8 mouse cellular contexts compared by ENCODE assay signal in the genomic region with DNA sequence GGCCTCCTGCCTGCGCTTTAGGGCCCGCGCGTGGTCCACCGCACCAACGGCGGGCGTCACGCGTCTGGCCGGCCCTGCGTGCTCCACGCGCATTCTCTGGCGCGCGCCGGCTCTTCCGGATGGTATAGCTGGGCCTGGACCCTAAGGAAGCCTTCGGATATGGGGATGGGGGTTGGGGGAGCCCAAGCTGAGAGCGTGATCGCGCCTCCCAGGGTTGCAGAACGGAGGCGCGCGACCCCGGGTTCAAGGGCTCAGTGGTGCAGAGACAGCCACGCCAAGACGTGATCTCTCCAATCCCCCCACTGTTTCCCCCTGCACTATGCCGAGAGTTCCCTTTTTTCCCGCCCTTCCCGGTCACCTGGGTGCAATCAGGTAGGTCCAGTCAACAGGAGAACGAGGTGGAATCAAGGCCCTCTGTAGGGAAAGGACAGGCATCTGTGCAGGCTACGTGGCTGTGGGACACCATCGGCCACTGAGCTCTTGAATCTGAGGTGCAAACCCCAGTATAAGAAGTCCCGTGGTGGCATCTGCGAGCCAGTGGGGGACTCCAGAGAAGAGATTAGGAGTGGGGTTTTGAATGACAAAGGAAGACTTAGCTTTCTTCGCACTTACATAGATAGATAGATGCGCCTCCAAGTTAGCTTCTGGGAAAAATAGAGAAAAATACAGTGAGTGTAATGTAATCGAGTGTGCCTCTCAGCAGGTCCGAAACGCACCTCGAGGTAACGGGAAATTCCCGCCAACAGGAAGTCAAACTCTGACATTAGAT. TPM values are rescaled to one million over a fixed set of nuclear protein-coding genes. Genes with fewer than 3 reads are reported as not detected.
DNase-seq lines count a peak whose midpoint lies in the region; ATAC-seq and TF ChIP-seq lines count a peak whose summit lies in the region.

No protein-coding gene starts in this region.

- no peaks in the 10 kb centered on the region for H3K9me3 ChIP-seq in heart, embryonic 13.5 days
- no peaks in the 10 kb centered on the region for H3K9me3 ChIP-seq in CH12.LX (replicated peaks; ENCODE audit: low read length)
- no peaks in the 10 kb centered on the region for H3K9me3 ChIP-seq in hindbrain, embryonic 13.5 days

- TF ChIP-seq POLR2A in CH12.LX (IDR thresholded peaks at IDR 0.05; ENCODE audit: low read depth, low read length), result no peak; the same call in 1 of the 2 replicates
- no peak for TF ChIP-seq POLR2A in cortical plate, adult 2 months (IDR thresholded peaks at IDR 0.05; ENCODE audit: extremely low read depth, insufficient read depth, low read length)
- no peak for TF ChIP-seq POLR2A in liver, adult 2 months (IDR thresholded peaks at IDR 0.05; ENCODE audit: extremely low read depth, insufficient read depth, low read length)
- no peak; the same call in 1 of the 2 replicates for TF ChIP-seq POLR2A in small intestine, adult 2 months (IDR thresholded peaks at IDR 0.05; ENCODE audit: low read depth, low read length)

- no peak for TF ChIP-seq EP300 in CH12.LX (IDR thresholded peaks at IDR 0.05; ENCODE audit: low read length)

- ATAC-seq in heart, embryonic 13.5 days (ENCODE audit: extremely low read depth, insufficient number of reproducible peaks, low FRiP score, low TSS enrichment), result no peak
- peak; percentile 43 for ATAC-seq in hindbrain, embryonic 13.5 days (ENCODE audit: low FRiP score)
- no peak for ATAC-seq in granulocyte monocyte progenitor cell, adult 5-6 weeks (replicated peaks; ENCODE audit: poor library complexity, severe bottlenecking)

- peak overlapping the region; percentile 84 for H3K4me3 ChIP-seq in heart, embryonic 13.5 days
- H3K4me3 ChIP-seq in CH12.LX (replicated peaks in 1 of 3; ENCODE audit: low read depth in 2 of 3, low read length in 2 of 3, poor library complexity in 1 of 3), result peak overlapping the region; percentile 91 to 100 (median 93)
- H3K4me3 ChIP-seq in cortical plate, adult 2 months (ENCODE audit: insufficient read depth, low read length), result peak overlapping the region; percentile 97
- H3K4me3 ChIP-seq in hindbrain, embryonic 13.5 days, result peak overlapping the region; percentile 93
- H3K4me3 ChIP-seq in liver, adult 2 months (ENCODE audit: insufficient read depth, low read depth, low read length), result peak overlapping the region; percentile 73
- H3K4me3 ChIP-seq in small intestine, adult 2 months (ENCODE audit: low read depth, low read length), result peak overlapping the region; percentile 71

- H3K27me3 ChIP-seq in heart, embryonic 13.5 days (replicated peaks), result no peaks in the 10 kb centered on the region
- H3K27me3 ChIP-seq in CH12.LX (replicated peaks), result no peaks in the 10 kb centered on the region
- no peaks in the 10 kb centered on the region for H3K27me3 ChIP-seq in hindbrain, embryonic 13.5 days
- no peaks in the 10 kb centered on the region for H3K27me3 ChIP-seq in liver, adult 2 months (ENCODE audit: control insufficient read depth, insufficient read depth, low read length)
- H3K27me3 ChIP-seq in small intestine, adult 2 months (ENCODE audit: control insufficient read depth, insufficient read depth, low read length), result no peaks in the 10 kb centered on the region

- H3K4me1 ChIP-seq in heart, embryonic 13.5 days, result peaks cover 43% of the 10 kb centered on the region
- H3K4me1 ChIP-seq in CH12.LX (ENCODE audit: control insufficient read depth in 1 of 2, insufficient read depth in 2 of 2), result peaks cover 10 to 35% of the 10 kb centered on the region in 2 experiments
- H3K4me1 ChIP-seq in cortical plate, adult 2 months (ENCODE audit: control insufficient read depth, insufficient read depth, low read length), result peaks cover 6% of the 10 kb centered on the region; the same call in 1 of the 2 replicates
- peaks cover 31% of the 10 kb centered on the region for H3K4me1 ChIP-seq in hindbrain, embryonic 13.5 days (replicated peaks)
- H3K4me1 ChIP-seq in liver, adult 2 months (ENCODE audit: control insufficient read depth, insufficient read depth, low read length), result peaks cover 12% of the 10 kb centered on the region
- H3K4me1 ChIP-seq in small intestine, adult 2 months (ENCODE audit: control insufficient read depth, insufficient read depth, insufficient read length, low read length), result peaks cover 15% of the 10 kb centered on the region; the same call in 1 of the 2 replicates

- in situ Hi-C loops in CH12.LX (cut with MboI; ENCODE audit: low pct_ligation_motif_present, low pct_unique_long_range_greater_than_20kb, low sequenced_read_pairs), result no loop called here

- peaks cover 37% of the 10 kb centered on the region for H3K36me3 ChIP-seq in heart, embryonic 13.5 days
- H3K36me3 ChIP-seq in CH12.LX (replicated peaks in 1 of 2; ENCODE audit: control insufficient read depth in 1 of 2, insufficient read depth in 1 of 2, low read length in 1 of 2), result peaks cover 9 to 32% of the 10 kb centered on the region in 2 experiments
- H3K36me3 ChIP-seq in hindbrain, embryonic 13.5 days, result peaks cover 14% of the 10 kb centered on the region; the same call in 1 of the 2 replicates
- no peaks in the 10 kb centered on the region for H3K36me3 ChIP-seq in liver, adult 2 months (ENCODE audit: control insufficient read depth, insufficient read depth, low read length)
- 0 out of 2 replicates have a peak, but pooled peaks cover 2% of the 10 kb centered on the region for H3K36me3 ChIP-seq in small intestine, adult 2 months (ENCODE audit: control insufficient read depth, insufficient read depth, low read length)

- peak overlapping the region; percentile 97 for H3K9ac ChIP-seq in heart, embryonic 13.5 days
- peak overlapping the region; percentile 89 for H3K9ac ChIP-seq in CH12.LX (ENCODE audit: insufficient read depth, low read depth)
- H3K9ac ChIP-seq in hindbrain, embryonic 13.5 days, result peak overlapping the region; percentile 97
- H3K9ac ChIP-seq in liver, adult 2 months (ENCODE audit: low read depth, low read length), result peak overlapping the region; percentile 80

- DNase-seq in heart, postnatal 4 days, result no peak
- no peak for DNase-seq in CH12.LX (ENCODE audit: extremely low read depth)
- no peak for DNase-seq in liver, adult 2 months (ENCODE audit: extremely low read depth, low read depth, low spot score)

- under 1% methylated on average over 45 of the region's 46 CpGs for WGBS in heart, embryonic 13.5 days
- WGBS in hindbrain, embryonic 13.5 days, result under 1% methylated on average over 46 of the region's 46 CpGs
- WGBS in liver, adult 2 months, result under 1% methylated on average over 46 of the region's 46 CpGs
- under 1% methylated on average over 46 of the region's 46 CpGs for WGBS in small intestine, adult 2 months

- dilution Hi-C loops in CH12.LX (cut with MboI; ENCODE audit: extremely low pct_ligation_motif_present, extremely low pct_unique_long_range_greater_than_20kb, low sequenced_read_pairs), result no loop called here

- peak overlapping the region; percentile 91 for H3K4me2 ChIP-seq in heart, embryonic 13.5 days
- peak overlapping the region; percentile 73 for H3K4me2 ChIP-seq in CH12.LX (ENCODE audit: insufficient read depth, low read depth, poor library complexity, severe bottlenecking)
- peak overlapping the region; percentile 88 for H3K4me2 ChIP-seq in hindbrain, embryonic 13.5 days

- peaks cover 55% of the 10 kb centered on the region for H3K79me2 ChIP-seq in CH12.LX (replicated peaks; ENCODE audit: control insufficient read depth, extremely low read depth, insufficient read depth, poor library complexity, severe bottlenecking)
- H3K79me2 ChIP-seq in liver, adult 2 months (ENCODE audit: control insufficient read depth, insufficient read depth, low read length), result peaks cover 21% of the 10 kb centered on the region

- TF ChIP-seq CTCF in CH12.LX (conservative IDR thresholded peaks at IDR 0.05 in 1 of 2, IDR thresholded peaks at IDR 0.05 in 1 of 2; ENCODE audit: low read depth in 2 of 2, low read length in 2 of 2), result no peak
- no peak for TF ChIP-seq CTCF in cortical plate, adult 2 months (IDR thresholded peaks at IDR 0.05; ENCODE audit: extremely low read depth, insufficient read depth, low read length)
- TF ChIP-seq CTCF in liver, adult 2 months (IDR thresholded peaks at IDR 0.05; ENCODE audit: low read depth, low read length), result no peak
- TF ChIP-seq CTCF in small intestine, adult 2 months (IDR thresholded peaks at IDR 0.05; ENCODE audit: extremely low read depth, insufficient read length, insufficient replicate concordance, low read depth, low read length), result no peak

- TF ChIP-seq RAD21 in CH12.LX (IDR thresholded peaks at IDR 0.05; ENCODE audit: low read depth, low read length), result no peak

- peak overlapping the region; percentile 90 for H3K27ac ChIP-seq in heart, embryonic 13.5 days (replicated peaks)
- peak overlapping the region; percentile 59 for H3K27ac ChIP-seq in CH12.LX (ENCODE audit: insufficient read depth, low read depth)
- peak overlapping the region; percentile 18; the same call in 1 of the 2 replicates for H3K27ac ChIP-seq in cortical plate, adult 2 months (ENCODE audit: insufficient read depth, low read length)
- peak overlapping the region; percentile 93 for H3K27ac ChIP-seq in hindbrain, embryonic 13.5 days
- peak overlapping the region; percentile 25 for H3K27ac ChIP-seq in liver, adult 2 months (replicated peaks; ENCODE audit: insufficient read depth, low read depth, low read length)
- peak overlapping the region; percentile 18; the same call in 1 of the 2 replicates for H3K27ac ChIP-seq in small intestine, adult 2 months (ENCODE audit: insufficient read depth, low read depth, low read length)

RNA-seq across cellular contexts. Expression of a gene that starts 0.6 kb away (rescaled TPM):
- 111 and 113 TPM in 2 replicates for polyA plus RNA-seq in heart, embryonic 13.5 days (2015; fragmentation: Nextera tagmentation; extraction: Ambion mirVana)
- total RNA-seq in heart, postnatal 4 days (2021), result 10 to 100 TPM; 62.6 to 62.9 TPM
- total RNA-seq in CH12.LX (2012; rRNA removed) (145 and 182 TPM in 2 replicates), CH12.LX (2014; rRNA removed) (183 and 188 TPM in 2 replicates)
- 202 and 233 TPM in 2 replicates for polyA plus RNA-seq in CH12.LX (2012; ENCODE audit: insufficient read length, low read depth)
- 23.5 and 23.7 TPM in 2 replicates for polyA plus RNA-seq in cortical plate, adult 2 months (2012; rRNA removed)
- 126 and 127 TPM in 2 replicates for polyA plus RNA-seq in hindbrain, embryonic 13.5 days (2015; fragmentation: Nextera tagmentation; extraction: Ambion mirVana)
- total RNA-seq in liver, adult 2 months (2014; rRNA removed), result 15.7 and 19.5 TPM in 2 replicates
- 13.6 and 14.0 TPM in 2 replicates for polyA plus RNA-seq in liver, adult 2 months (2012; rRNA removed)
- 5.9 and 10.4 TPM in 2 replicates for polyA plus RNA-seq in small intestine, adult 2 months (2012; rRNA removed)
- 87.8 and 97.3 TPM in 2 replicates for total RNA-seq in granulocyte monocyte progenitor cell, adult 5-6 weeks (2014; fragmentation: Nextera tagmentation)
- total RNA-seq in granulocyte monocyte progenitor cell, adult 5-6 weeks (2017), result 130 and 133 TPM in 2 replicates

RNA-seq across cellular contexts. Expression of a gene that starts 9.1 kb away (rescaled TPM):
- polyA plus RNA-seq in heart, embryonic 13.5 days (2015; fragmentation: Nextera tagmentation; extraction: Ambion mirVana), result 283 and 302 TPM in 2 replicates
- total RNA-seq in heart, postnatal 4 days (2021), result 100 to 1,000 TPM; 146 to 150 TPM
- total RNA-seq in CH12.LX (2012; rRNA removed), result 445 and 523 TPM in 2 replicates
- total RNA-seq in CH12.LX (2014; rRNA removed), result 382 and 398 TPM in 2 replicates
- 242 and 264 TPM in 2 replicates for polyA plus RNA-seq in CH12.LX (2012; ENCODE audit: insufficient read length, low read depth)
- 194 and 219 TPM in 2 replicates for polyA plus RNA-seq in cortical plate, adult 2 months (2012; rRNA removed)
- polyA plus RNA-seq in hindbrain, embryonic 13.5 days (2015; fragmentation: Nextera tagmentation; extraction: Ambion mirVana), result 302 and 316 TPM in 2 replicates
- 220 and 227 TPM in 2 replicates for total RNA-seq in liver, adult 2 months (2014; rRNA removed)
- 358 and 464 TPM in 2 replicates for polyA plus RNA-seq in liver, adult 2 months (2012; rRNA removed)
- polyA plus RNA-seq in small intestine, adult 2 months (2012; rRNA removed), result 318 and 485 TPM in 2 replicates
- total RNA-seq in granulocyte monocyte progenitor cell, adult 5-6 weeks (2014; fragmentation: Nextera tagmentation), result 164 and 224 TPM in 2 replicates
- total RNA-seq in granulocyte monocyte progenitor cell, adult 5-6 weeks (2017), result 52.8 and 89.1 TPM in 2 replicates

RNA-seq across cellular contexts. Expression of a gene that starts 47.1 kb away (rescaled TPM):
- polyA plus RNA-seq in heart, embryonic 13.5 days (2015; fragmentation: Nextera tagmentation; extraction: Ambion mirVana), result 1,654 and 1,741 TPM in 2 replicates
- 1,000 to 10,000 TPM; 1,405 to 1,430 TPM for total RNA-seq in heart, postnatal 4 days (2021)
- 0.13 and 0.34 TPM in 2 replicates for total RNA-seq in CH12.LX (2012; rRNA removed)
- total RNA-seq in CH12.LX (2014; rRNA removed), result not detected in 2 replicates
- 0.40 and 0.57 TPM in 2 replicates for polyA plus RNA-seq in CH12.LX (2012; ENCODE audit: insufficient read length, low read depth)
- 351 and 357 TPM in 2 replicates for polyA plus RNA-seq in cortical plate, adult 2 months (2012; rRNA removed)
- polyA plus RNA-seq in hindbrain, embryonic 13.5 days (2015; fragmentation: Nextera tagmentation; extraction: Ambion mirVana), result 579 and 581 TPM in 2 replicates
- 28.0 and 41.7 TPM in 2 replicates for total RNA-seq in liver, adult 2 months (2014; rRNA removed)
- 110 and 128 TPM in 2 replicates for polyA plus RNA-seq in liver, adult 2 months (2012; rRNA removed)
- polyA plus RNA-seq in small intestine, adult 2 months (2012; rRNA removed), result 278 and 350 TPM in 2 replicates
- not detected in 2 replicates for total RNA-seq in granulocyte monocyte progenitor cell, adult 5-6 weeks (2014; fragmentation: Nextera tagmentation)
- total RNA-seq in granulocyte monocyte progenitor cell, adult 5-6 weeks (2017), result 0.31 TPM in 1 of 2 replicates, not detected in the other

Comparison
In these comparisons a context has a peak if more than half of its experiments do, and no peak if none do; other contexts are left out.
1. H3K27ac ChIP-seq: peak in every context shown above with its lines; median percentile 93 in hindbrain, embryonic 13.5 days; 90 in heart, embryonic 13.5 days; 59 in CH12.LX; 25 in liver, adult 2 months; 18 in cortical plate, adult 2 months; 18 in small intestine, adult 2 months.
2. RNA of a gene that starts 47.1 kb away (polyA plus RNA-seq): 1,654 to 1,741 TPM in heart, embryonic 13.5 days, 579 to 581 TPM in hindbrain, embryonic 13.5 days, 351 to 357 TPM in cortical plate, adult 2 months, 278 to 350 TPM in small intestine, adult 2 months and 110 to 128 TPM in liver, adult 2 months; 0.40 to 0.57 TPM in CH12.LX; every median in the first group is over 10 times any median in the second.
3. Peak in every context shown above with its lines, with median percentiles within 50 percentile points of each other: H3K4me2 ChIP-seq, H3K4me3 ChIP-seq and H3K9ac ChIP-seq.